Mouse (Mus musculus): ENCODE results near the gene Ctnna3.

DNA sequence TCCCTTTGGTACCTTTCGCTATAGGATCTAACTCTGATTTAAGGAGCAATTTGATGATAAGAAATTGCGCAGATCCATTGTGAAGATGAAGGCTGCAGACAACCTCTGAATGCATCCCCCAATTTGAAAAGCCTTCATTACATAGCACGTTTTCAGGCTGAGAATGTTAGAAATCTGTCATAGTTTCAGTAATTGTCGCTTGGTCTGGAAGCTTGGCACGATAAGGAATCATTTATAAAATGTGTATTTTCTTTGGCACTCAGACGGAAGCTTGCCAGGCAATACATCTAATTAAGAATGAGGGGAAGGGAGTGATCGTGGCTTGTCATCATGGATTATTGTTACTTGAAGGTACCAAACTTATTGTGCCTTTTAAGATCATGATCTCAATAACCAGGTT is 1511.1 kb downstream of the Ctnna3 start:
- TF ChIP-seq CTCF (IDR thresholded peaks at IDR 0.05; ENCODE audit: control insufficient read depth, insufficient read depth, insufficient read length) (no peak), MYOD1 (IDR thresholded peaks at IDR 0.05; ENCODE audit: control insufficient read depth, insufficient read length, low read depth) (no peak), MAX (IDR thresholded peaks at IDR 0.05) (no peak), FOSL1 (IDR thresholded peaks at IDR 0.05; ENCODE audit: insufficient read depth, low read length, poor library complexity, severe bottlenecking) (no peak), CEBPB (IDR thresholded peaks at IDR 0.05; ENCODE audit: low read depth) (no peak), USF1 (IDR thresholded peaks at IDR 0.05; ENCODE audit: low read depth) (no peak), MYOG (IDR thresholded peaks at IDR 0.05; ENCODE audit: control insufficient read depth, extremely low read depth, insufficient read length) (no peak)
